ENCODE assay signal across 11 mouse cellular contexts in genomic region chr1:3119498-3120391, GRCm38 (mm10).
A peak's percentile ranks its signal among the peaks of the same experiment; 100 is the strongest.
DNase-seq lines count a peak whose midpoint lies in the region; ATAC-seq and TF ChIP-seq lines count a peak whose summit lies in the region.
"Had no signal": no experiment of that assay in that cellular context is flagged by ENCODE, and none has a peak within 500 bp of the region (broad histone marks: within the 10 kb centered on the region; RNA-seq: fewer than 3 reads in every experiment).

No protein-coding gene starts in this region.

- H3K4me3 ChIP-seq in forebrain, embryonic 14.5 days (ENCODE audit: low read depth, low read length), result no peak overlapping the region
- H3K4me3 ChIP-seq in forebrain, embryonic 11.5 days (ENCODE audit: low read depth, low read length), result no peak overlapping the region
- no peak overlapping the region for H3K4me3 ChIP-seq in kidney, postnatal 0 days (replicated peaks; ENCODE audit: low read depth, low read length)
- H3K4me3 ChIP-seq in hindbrain, embryonic 14.5 days (replicated peaks; ENCODE audit: low read length), result no peak overlapping the region
- H3K4me3 ChIP-seq: liver, embryonic 13.5 days had no signal

- H3K4me1 ChIP-seq in forebrain, embryonic 14.5 days (ENCODE audit: control insufficient read depth, insufficient read depth, low read length), result no peaks in the 10 kb centered on the region
- no peaks in the 10 kb centered on the region for H3K4me1 ChIP-seq in forebrain, embryonic 11.5 days (replicated peaks; ENCODE audit: control insufficient read depth, insufficient read depth, low read length)
- H3K4me1 ChIP-seq in kidney, postnatal 0 days (replicated peaks; ENCODE audit: insufficient read depth, low read length), result no peaks in the 10 kb centered on the region
- no peaks in the 10 kb centered on the region for H3K4me1 ChIP-seq in hindbrain, embryonic 14.5 days (replicated peaks; ENCODE audit: control insufficient read depth, insufficient read depth, low read length)
- H3K4me1 ChIP-seq: liver, embryonic 13.5 days had no signal

- H3K4me2 ChIP-seq in forebrain, embryonic 14.5 days (ENCODE audit: low read length), result no peak overlapping the region
- no peak overlapping the region for H3K4me2 ChIP-seq in forebrain, embryonic 11.5 days (ENCODE audit: low read depth, low read length, severe bottlenecking)
- H3K4me2 ChIP-seq in kidney, postnatal 0 days (ENCODE audit: low read length), result no peak overlapping the region
- H3K4me2 ChIP-seq in hindbrain, embryonic 14.5 days (replicated peaks), result no peak overlapping the region
- H3K4me2 ChIP-seq: liver, embryonic 13.5 days had no signal

- DNase-seq in forebrain, embryonic 14.5 days (ENCODE audit: low spot score), result peak; percentile 17
- DNase-seq in forebrain, embryonic 11.5 days (ENCODE audit: low spot score), result no peak
- peak; percentile 30 for DNase-seq in kidney, postnatal 0 days (ENCODE audit: low spot score)
- DNase-seq in kidney, adult 11 months, result no peak
- peak; percentile 33 for DNase-seq in right cerebral cortex, adult 18-20 months
- no peak for DNase-seq in right cerebral cortex, postnatal 4 days
- DNase-seq in testis, postnatal 14 days (ENCODE audit: low spot score), result peak; percentile 9
- DNase-seq in hindbrain, embryonic 14.5 days (ENCODE audit: low spot score), result no peak
- DNase-seq: kidney, adult 9 months; liver, embryonic 13.5 days had no signal

- TF ChIP-seq CTCF in kidney, postnatal 0 days (IDR thresholded peaks at IDR 0.05; ENCODE audit: low read depth), result no peak

- H3K9ac ChIP-seq in forebrain, embryonic 14.5 days (ENCODE audit: low read length), result no peak overlapping the region
- H3K9ac ChIP-seq in forebrain, embryonic 11.5 days (ENCODE audit: low read length), result no peak overlapping the region
- H3K9ac ChIP-seq in kidney, postnatal 0 days (ENCODE audit: low read depth, low read length), result no peak overlapping the region
- no peak overlapping the region for H3K9ac ChIP-seq in hindbrain, embryonic 14.5 days
- H3K9ac ChIP-seq: liver, embryonic 13.5 days had no signal

- H3K27me3 ChIP-seq in forebrain, embryonic 14.5 days (replicated peaks; ENCODE audit: control insufficient read depth, insufficient read depth, low read length), result no peaks in the 10 kb centered on the region
- no peaks in the 10 kb centered on the region for H3K27me3 ChIP-seq in forebrain, embryonic 11.5 days (ENCODE audit: control insufficient read depth, insufficient read depth, low read length)
- H3K27me3 ChIP-seq in kidney, postnatal 0 days (ENCODE audit: insufficient read depth, low read length), result no peaks in the 10 kb centered on the region
- no peaks in the 10 kb centered on the region for H3K27me3 ChIP-seq in hindbrain, embryonic 14.5 days (ENCODE audit: control insufficient read depth, insufficient read depth, low read length)
- H3K27me3 ChIP-seq: liver, embryonic 13.5 days had no signal

- WGBS in forebrain, embryonic 14.5 days, result 66% methylated on average over 2 of the region's 2 CpGs
- WGBS in forebrain, embryonic 11.5 days, result 77% methylated on average over 2 of the region's 2 CpGs
- 46% methylated on average over 2 of the region's 2 CpGs for WGBS in kidney, postnatal 0 days
- WGBS in hindbrain, embryonic 14.5 days, result 46% methylated on average over 2 of the region's 2 CpGs

- no peak; the same call in 1 of the 2 replicates for ATAC-seq in forebrain, embryonic 14.5 days
- no peak for ATAC-seq in forebrain, embryonic 11.5 days (replicated peaks; ENCODE audit: low FRiP score)
- no peak for ATAC-seq in kidney, postnatal 0 days (replicated peaks; ENCODE audit: low FRiP score, low read depth)
- ATAC-seq in hindbrain, embryonic 14.5 days (ENCODE audit: low FRiP score), result no peak

- no peak overlapping the region for H3K27ac ChIP-seq in forebrain, embryonic 14.5 days (ENCODE audit: low read depth, low read length)
- no peak overlapping the region for H3K27ac ChIP-seq in forebrain, embryonic 11.5 days (ENCODE audit: low read depth, low read length)
- H3K27ac ChIP-seq in kidney, postnatal 0 days, result no peak overlapping the region
- no peak overlapping the region for H3K27ac ChIP-seq in hindbrain, embryonic 14.5 days
- H3K27ac ChIP-seq: liver, embryonic 13.5 days had no signal

- no peaks in the 10 kb centered on the region for H3K36me3 ChIP-seq in forebrain, embryonic 14.5 days (ENCODE audit: control insufficient read depth, insufficient read depth, low read length)
- no peaks in the 10 kb centered on the region for H3K36me3 ChIP-seq in forebrain, embryonic 11.5 days (ENCODE audit: control insufficient read depth, insufficient read depth, low read length)
- H3K36me3 ChIP-seq in kidney, postnatal 0 days (ENCODE audit: insufficient read depth, low read length), result no peaks in the 10 kb centered on the region
- H3K36me3 ChIP-seq in hindbrain, embryonic 14.5 days (replicated peaks; ENCODE audit: control insufficient read depth, insufficient read depth), result no peaks in the 10 kb centered on the region
- H3K36me3 ChIP-seq: G1E; liver, embryonic 13.5 days had no signal

- H3K9me3 ChIP-seq in forebrain, embryonic 14.5 days (replicated peaks; ENCODE audit: control insufficient read depth, low read length), result no peaks in the 10 kb centered on the region
- no peaks in the 10 kb centered on the region for H3K9me3 ChIP-seq in forebrain, embryonic 11.5 days (ENCODE audit: control insufficient read depth, low read length)
- no peaks in the 10 kb centered on the region for H3K9me3 ChIP-seq in kidney, postnatal 0 days (replicated peaks; ENCODE audit: low read length)
- H3K9me3 ChIP-seq in hindbrain, embryonic 14.5 days (ENCODE audit: control insufficient read depth, low read length), result no peaks in the 10 kb centered on the region
- H3K9me3 ChIP-seq: G1E; liver, embryonic 13.5 days had no signal

Comparison
In these comparisons a context has a peak if more than half of its experiments do, and no peak if none do; other contexts are left out.
1. DNase-seq: peak in forebrain, embryonic 14.5 days (single experiment), kidney, postnatal 0 days (single experiment), right cerebral cortex, adult 18-20 months (single experiment) and testis, postnatal 14 days (single experiment); none in forebrain, embryonic 11.5 days (single experiment), kidney, adult 11 months (single experiment), right cerebral cortex, postnatal 4 days (single experiment) and hindbrain, embryonic 14.5 days (single experiment).